Mouse (Mus musculus) C2C12 (cell line): ENCODE measurements around the gene Ganc. TPM values are rescaled to one million over a fixed set of nuclear protein-coding genes. Genes with fewer than 3 reads are reported as not detected.

ENCODE experiments used
- H3K27me3 ChIP-seq: one replicate; pipeline ENCODE4 v1.6.1; 2011; ENCODE audit not compliant: control insufficient read depth, insufficient read depth, insufficient read length
- H3K36me3 ChIP-seq: one replicate; pipeline ENCODE4 v1.6.1; 2011; ENCODE audit not compliant: control insufficient read depth, insufficient read depth
- H3K4me3 ChIP-seq: one replicate; pipeline ENCODE4 v1.5.1; 2011; ENCODE audit warnings: mild to moderate bottlenecking, control low read depth; ENCODE audit not compliant: poor library complexity, insufficient read depth, severe bottlenecking
- H3K79me2 ChIP-seq: one replicate; pipeline ENCODE4 v1.6.1; 2011; ENCODE audit not compliant: control insufficient read depth, insufficient read depth
- H3K79me3 ChIP-seq: one replicate; pipeline ENCODE4 v1.6.1; 2011; ENCODE audit warnings: low read depth, control low read depth
- H3ac ChIP-seq: one replicate; pipeline ENCODE3; 2011; ENCODE audit warnings: low read depth; ENCODE audit not compliant: control insufficient read depth, insufficient read length
- CEBPB ChIP-seq: IDR thresholded peaks from one replicate; pipeline ENCODE4 v1.6.1; 2011; ENCODE audit warnings: low read depth, mild to moderate bottlenecking, control low read depth, moderate library complexity
- CTCF ChIP-seq: IDR thresholded peaks from one replicate; pipeline ENCODE4 v1.5.1; 2011; ENCODE audit not compliant: control insufficient read depth, insufficient read depth, insufficient read length
- FOSL1 ChIP-seq: IDR thresholded peaks from one replicate; pipeline ENCODE4 v1.8.0; 2011; ENCODE audit warnings: mild to moderate bottlenecking, low read length; ENCODE audit not compliant: poor library complexity, insufficient read depth, severe bottlenecking
- MAX ChIP-seq: IDR thresholded peaks from one replicate; pipeline ENCODE4 v1.6.1; 2011; ENCODE audit warnings: mild to moderate bottlenecking, control low read depth
- MYOD1 ChIP-seq: IDR thresholded peaks from one replicate; pipeline ENCODE4 v1.6.1; 2011; ENCODE audit warnings: low read depth; ENCODE audit not compliant: control insufficient read depth, insufficient read length
- MYOG ChIP-seq: IDR thresholded peaks from one replicate; pipeline ENCODE4 v1.6.1; 2011; ENCODE audit not compliant: control insufficient read depth, insufficient read length; ENCODE audit errors: extremely low read depth
- USF1 ChIP-seq: IDR thresholded peaks from one replicate; pipeline ENCODE4 v1.6.1; 2011; ENCODE audit warnings: low read depth, mild to moderate bottlenecking, control low read depth, moderate library complexity
- polyA plus RNA-seq: library from polyadenylated mRNA; unstranded; fragments of >200 nt; fragmentation: generic; extraction: Trizol; gene quantifications from one replicate; pipeline ENCODE4 v1.2.1, GENCODE M21; 2012; ENCODE audit warnings: missing spikeins

Gene Ganc
- polyA plus RNA-seq, 1 experiment: 2.3 TPM

DNA sequence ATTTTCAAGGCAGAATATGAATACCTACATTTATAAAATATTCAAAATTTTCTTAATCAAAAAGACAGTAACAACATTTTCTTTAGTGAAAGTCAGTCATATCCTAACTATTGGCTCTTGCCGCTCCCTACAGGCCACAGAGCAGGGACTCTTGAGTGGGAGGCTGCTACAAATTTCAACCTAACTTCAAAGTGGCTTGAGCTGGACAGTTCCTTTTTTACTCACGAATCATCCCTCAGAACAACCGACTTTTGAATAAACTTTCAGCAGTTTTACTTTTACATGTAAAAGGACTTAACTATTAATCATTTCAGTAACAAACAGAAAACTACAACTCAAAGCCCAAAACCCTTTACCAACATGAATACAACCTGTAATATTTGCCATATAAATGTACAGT, 883 bp upstream of the Ganc start:
- peaks cover 18% of the 10 kb centered on the region for H3K36me3 ChIP-seq
- H3K27me3 ChIP-seq: no peaks in the 10 kb centered on the region
- H3ac ChIP-seq: no peak overlapping the region
- H3K79me3 ChIP-seq: peaks cover 47% of the 10 kb centered on the region
- H3K4me3 ChIP-seq: peak overlapping the region; percentile 97
- peaks cover 61% of the 10 kb centered on the region for H3K79me2 ChIP-seq
- no peak for TF ChIP-seq MYOD1

DNA sequence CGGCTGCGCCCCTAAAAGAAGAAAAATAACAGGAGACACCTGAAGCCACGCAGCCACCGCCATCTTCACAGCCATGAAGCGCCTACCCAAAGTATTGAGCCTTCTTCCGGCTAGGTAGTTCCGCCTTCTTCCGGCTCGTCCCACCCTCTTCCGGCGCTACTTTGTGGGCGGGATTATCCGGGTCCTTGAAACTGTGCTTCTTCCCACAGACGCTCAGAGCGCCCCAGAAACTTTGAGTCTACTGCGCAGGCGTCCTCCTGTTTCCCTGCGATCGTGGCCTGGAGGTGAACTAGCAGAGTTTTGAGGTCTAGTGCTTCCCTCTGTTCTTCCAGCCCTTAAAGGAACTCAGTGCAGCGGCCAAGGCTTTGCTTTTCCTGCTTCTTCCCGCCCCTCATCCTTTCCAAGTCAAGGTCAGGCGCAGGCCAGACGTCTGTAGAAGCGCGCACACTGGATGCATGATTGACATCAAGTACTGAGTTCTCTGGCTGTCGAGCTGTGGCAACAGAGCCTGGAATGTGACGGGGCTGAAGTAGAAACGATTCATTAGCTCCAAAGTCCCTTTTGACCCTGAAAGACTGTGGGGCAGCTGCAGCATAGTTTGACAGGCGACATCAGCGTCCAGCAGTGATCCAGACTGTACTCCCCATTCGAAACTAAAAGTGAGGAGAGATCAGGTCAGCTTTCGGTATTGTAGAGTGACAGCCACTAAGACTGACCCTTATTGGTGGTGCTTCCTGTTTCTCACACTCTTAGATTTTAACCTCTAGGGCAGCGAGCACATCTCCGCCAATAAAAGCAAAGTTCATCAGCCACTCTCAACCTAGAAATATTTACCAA, 508 bp downstream of the Ganc start, which contains the start of gene Tmem87a:
Gene Tmem87a, minus strand, starts transcription at position 128 of the 837 bp plus-strand sequence.
- H3K4me3 ChIP-seq: peak within 1 kb of the TSS; percentile 97
- peaks cover 47% of the 10 kb centered on the region for H3K79me2 ChIP-seq
- peaks cover 9% of the 10 kb centered on the region for H3K36me3 ChIP-seq
- no peaks in the 10 kb centered on the region for H3K27me3 ChIP-seq
- peak within 1 kb of the TSS; percentile 87 for H3ac ChIP-seq
- H3K79me3 ChIP-seq: peaks cover 40% of the 10 kb centered on the region
- TF ChIP-seq MAX: no peak

DNA sequence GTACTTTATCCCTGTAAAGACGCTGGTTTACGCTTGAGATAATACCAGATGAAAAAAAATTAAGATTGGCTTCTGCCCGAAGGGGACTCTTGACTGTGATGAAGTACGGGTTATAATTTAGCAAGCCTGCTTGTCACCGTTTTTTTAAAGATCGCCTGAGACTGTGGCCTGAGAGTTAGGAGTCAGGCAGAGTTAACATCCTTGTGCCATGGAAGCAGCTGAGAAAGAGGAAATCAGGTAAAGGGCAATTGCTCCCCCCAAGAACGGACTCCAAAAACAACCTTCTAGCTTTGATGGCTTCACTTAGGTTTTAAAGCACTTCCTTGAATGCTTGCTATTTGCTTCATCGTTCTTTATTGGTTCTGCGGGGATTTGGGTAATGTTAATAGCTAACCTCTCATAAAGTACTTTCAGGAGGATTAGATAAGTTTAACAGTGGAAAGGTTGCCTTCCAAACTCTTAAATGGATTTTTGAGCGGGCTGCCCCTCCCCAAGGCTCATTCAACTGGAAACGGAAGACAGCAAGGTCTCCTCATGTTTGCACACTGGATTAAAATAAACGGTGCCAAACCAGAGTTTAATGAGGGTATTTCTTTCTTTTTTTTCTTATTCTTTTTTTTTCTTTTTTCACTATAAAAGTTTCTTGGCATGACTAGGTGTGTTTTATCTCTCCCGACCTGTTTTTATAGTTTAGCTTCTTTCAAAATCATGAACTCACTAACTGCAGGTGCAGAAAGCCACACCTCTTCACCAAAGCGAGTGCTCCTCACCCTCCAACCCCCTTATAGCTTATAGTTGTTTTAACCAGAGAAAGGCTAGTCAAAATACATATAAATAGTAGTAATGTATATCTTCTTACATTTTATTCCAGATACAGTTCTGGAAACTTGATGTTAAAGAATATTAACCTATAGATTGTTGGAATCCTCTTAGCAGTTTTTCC, 1.4 kb downstream of the Ganc start:
- Histone ChIP-seq H3K4me3 (peak overlapping the region; percentile 97), H3K79me3 (peaks cover 35% of the 10 kb centered on the region), H3K27me3 (no peaks in the 10 kb centered on the region), H3ac (peak overlapping the region; percentile 83), H3K36me3 (peaks cover 9% of the 10 kb centered on the region), H3K79me2 (peaks cover 38% of the 10 kb centered on the region)
- TF ChIP-seq MYOG (no peak), CEBPB (no peak), MYOD1 (no peak), FOSL1 (no peak), USF1 (no peak), CTCF (no peak), MAX (no peak)

DNA sequence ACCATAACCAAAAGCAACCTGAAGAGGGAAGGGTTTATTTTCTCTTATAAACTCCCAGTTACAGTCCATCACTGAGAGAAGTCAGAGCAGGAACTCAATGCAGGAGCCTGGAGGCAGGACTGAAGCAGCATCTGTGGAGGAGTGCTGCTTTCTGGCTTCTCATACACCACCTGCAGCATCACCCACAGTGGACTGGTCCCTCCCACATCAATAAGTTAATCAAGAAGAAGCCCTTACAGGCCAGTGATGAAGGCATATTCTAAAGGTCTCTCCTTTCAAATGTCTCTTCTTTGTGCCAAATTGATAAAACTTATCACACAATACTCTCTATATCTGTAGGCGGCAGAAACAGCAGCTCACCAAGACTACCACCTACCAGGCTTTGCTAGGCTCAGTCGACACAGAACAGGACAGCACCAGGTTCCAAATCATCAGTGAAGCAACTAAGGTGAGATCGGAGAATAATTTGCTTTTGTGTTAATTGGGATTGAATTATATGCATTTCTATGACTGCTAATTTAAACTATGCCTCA, 7.5 kb downstream of the Ganc start:
- no peak overlapping the region for H3ac ChIP-seq
- no peak overlapping the region for H3K4me3 ChIP-seq
- TF ChIP-seq MYOD1: no peak
- TF ChIP-seq FOSL1: no peak
- no peak for TF ChIP-seq MYOG
- TF ChIP-seq CTCF: no peak
- TF ChIP-seq MAX: no peak
- TF ChIP-seq CEBPB: no peak
- no peak for TF ChIP-seq USF1
- H3K36me3 ChIP-seq: no peaks in the 10 kb centered on the region
- H3K79me3 ChIP-seq: no peaks in the 10 kb centered on the region
- no peaks in the 10 kb centered on the region for H3K27me3 ChIP-seq
- H3K79me2 ChIP-seq: no peaks in the 10 kb centered on the region

DNA sequence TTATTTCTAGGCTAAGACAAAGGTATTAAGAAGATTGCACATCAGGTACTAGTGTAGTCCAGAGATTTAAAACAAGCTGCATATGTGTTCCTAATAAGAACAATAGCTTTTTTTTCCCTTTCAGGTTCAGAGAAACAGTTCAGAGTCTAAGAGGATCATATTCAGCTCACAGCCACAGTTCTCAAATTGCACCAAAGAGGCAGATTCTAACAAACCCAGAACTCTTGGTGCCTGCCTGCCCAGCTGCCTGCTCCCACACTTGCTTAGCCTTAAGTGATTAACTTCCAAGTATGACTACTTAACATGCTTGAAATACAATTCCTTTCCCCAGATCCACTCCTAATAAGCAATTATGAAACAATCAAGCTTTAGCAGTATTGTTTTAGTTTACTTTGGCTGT, 10.4 kb downstream of the Ganc start:
- no peaks in the 10 kb centered on the region for H3K79me2 ChIP-seq
- no peak overlapping the region for H3ac ChIP-seq
- no peaks in the 10 kb centered on the region for H3K36me3 ChIP-seq
- TF ChIP-seq MAX (no peak), CTCF (no peak), MYOG (no peak), CEBPB (no peak), USF1 (no peak), FOSL1 (no peak), MYOD1 (no peak)
- no peak overlapping the region for H3K4me3 ChIP-seq
- no peaks in the 10 kb centered on the region for H3K27me3 ChIP-seq
- H3K79me3 ChIP-seq: no peaks in the 10 kb centered on the region
